Mouse (Mus musculus) cortical plate, adult 2 months (tissue): ENCODE results near the gene Fam71e2.

Experiments used
- CTCF ChIP-seq: fragments of 200-500 bp; IDR thresholded peaks from 2 replicates; pipeline ENCODE4 v1.5.1; 2011; ENCODE audit warnings: mild to moderate bottlenecking, control low read depth, low read length; ENCODE audit not compliant: insufficient read depth; ENCODE audit errors: extremely low read depth
- POLR2A ChIP-seq: fragments of 200-500 bp; IDR thresholded peaks from 2 replicates; pipeline ENCODE4 v1.6.1; 2011; ENCODE audit warnings: mild to moderate bottlenecking, low read length, control low read depth; ENCODE audit not compliant: insufficient read depth; ENCODE audit errors: extremely low read depth

- no peak for TF ChIP-seq CTCF
- no peak for TF ChIP-seq POLR2A
Measured at GRCm38 (mm10) chr7:4739041-4739543, 32.0 kb downstream of the Fam71e2 start.
